Mouse (Mus musculus): ENCODE results near the gene Nsdhl. TPM values are rescaled to one million over a fixed set of nuclear protein-coding genes. Genes with fewer than 3 reads are reported as not detected.

Gene Nsdhl
- polyA plus RNA-seq, 1 experiment from 2014 or later, result 29.0 TPM

DNA sequence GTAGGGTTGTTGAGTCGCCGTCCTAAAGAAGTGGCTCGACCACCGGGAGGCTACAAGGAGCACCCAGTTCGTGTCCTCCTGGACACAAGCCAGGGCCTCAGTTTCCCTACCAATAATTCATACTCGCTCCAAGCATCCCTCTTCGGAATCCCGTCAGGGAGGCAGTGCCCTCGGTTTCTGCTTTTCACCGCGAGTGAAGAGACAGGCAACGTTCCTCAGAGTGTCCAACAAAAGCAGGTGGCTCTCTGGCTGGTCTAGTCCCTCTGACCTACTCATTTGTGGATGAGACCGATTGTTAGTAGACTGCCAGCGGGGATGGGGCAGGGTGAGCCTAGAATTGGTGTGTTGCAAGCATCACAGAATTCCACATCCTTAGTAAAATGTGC, 69.2 kb downstream of the Nsdhl start:
- Histone ChIP-seq H3K4me1 (ENCODE audit: control insufficient read depth, insufficient read depth, low read length) (no peaks in the 10 kb centered on the region), H3K9ac (ENCODE audit: low read length) (peak overlapping the region; percentile 67), H3K27me3 (ENCODE audit: control insufficient read depth, insufficient read depth, low read length) (no peaks in the 10 kb centered on the region), H3K4me2 (ENCODE audit: low read depth, low read length) (peak overlapping the region; percentile 69), H3K9me3 (replicated peaks; ENCODE audit: control insufficient read depth, low read length) (no peaks in the 10 kb centered on the region), H3K4me3 (replicated peaks; ENCODE audit: low read length) (peak overlapping the region; percentile 46), H3K27ac (ENCODE audit: low read length) (no peak overlapping the region), H3K36me3 (ENCODE audit: control insufficient read depth, insufficient read depth, low read length) (no peaks in the 10 kb centered on the region)
- WGBS, result 22% methylated on average over 14 of the region's 14 CpGs
- no peak for ATAC-seq (ENCODE audit: insufficient read depth, low FRiP score)

DNA sequence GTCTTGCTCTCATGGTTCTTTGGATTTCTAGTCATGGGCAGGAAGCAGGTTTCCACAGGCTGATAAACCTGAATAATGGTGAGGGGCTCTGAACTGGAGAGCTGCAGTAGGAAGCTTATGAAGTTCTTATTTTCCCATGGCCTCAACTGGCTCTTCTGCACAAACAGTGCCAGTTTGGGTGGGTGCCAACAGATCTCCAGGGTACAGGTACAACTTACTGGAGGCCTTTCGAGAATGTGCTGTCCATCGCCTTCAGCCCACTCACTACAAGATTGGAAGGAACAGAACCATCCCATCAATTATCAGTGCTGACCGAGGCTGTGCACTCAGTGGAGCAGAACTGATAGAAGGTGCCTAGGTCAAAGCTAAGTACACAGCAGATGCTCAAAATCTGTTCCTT, 70.1 kb downstream of the Nsdhl start:
- no peaks in the 10 kb centered on the region for H3K9me3 ChIP-seq (replicated peaks; ENCODE audit: control insufficient read depth, low read length)
- no peak overlapping the region for H3K4me2 ChIP-seq (ENCODE audit: low read depth, low read length)
- 77% methylated on average over 3 of the region's 3 CpGs for WGBS
- H3K4me1 ChIP-seq (ENCODE audit: control insufficient read depth, insufficient read depth, low read length), result no peaks in the 10 kb centered on the region
- H3K27me3 ChIP-seq (ENCODE audit: control insufficient read depth, insufficient read depth, low read length), result no peaks in the 10 kb centered on the region
- no peak for ATAC-seq (ENCODE audit: insufficient read depth, low FRiP score)
- H3K4me3 ChIP-seq (replicated peaks; ENCODE audit: low read length), result no peak overlapping the region
- H3K36me3 ChIP-seq (ENCODE audit: control insufficient read depth, insufficient read depth, low read length), result no peaks in the 10 kb centered on the region
- no peak overlapping the region for H3K9ac ChIP-seq (ENCODE audit: low read length)
- no peak overlapping the region for H3K27ac ChIP-seq (ENCODE audit: low read length)

DNA sequence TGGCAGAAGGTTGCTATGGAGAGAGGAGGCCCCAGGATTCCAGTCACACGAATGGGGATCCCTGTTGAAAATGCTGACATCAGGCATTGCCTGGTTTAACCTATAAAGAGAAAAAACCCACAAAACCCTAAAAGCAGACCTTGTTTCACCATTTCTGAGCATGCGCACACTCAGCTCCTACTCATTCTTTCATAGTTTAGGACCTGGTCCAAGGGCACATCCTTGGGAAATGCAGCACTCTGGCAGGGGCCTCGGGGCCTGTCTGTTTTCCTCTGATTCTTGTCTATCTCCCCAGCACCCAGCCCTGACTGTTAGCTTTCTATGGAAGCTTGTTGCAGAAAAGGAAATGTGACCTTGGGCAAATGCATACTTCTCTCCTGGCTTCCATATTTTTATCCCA, 72.2 kb downstream of the Nsdhl start:
- Histone ChIP-seq H3K36me3 (ENCODE audit: control insufficient read depth, insufficient read depth, low read length) (no peaks in the 10 kb centered on the region), H3K9me3 (replicated peaks; ENCODE audit: control insufficient read depth, low read length) (no peaks in the 10 kb centered on the region), H3K4me3 (replicated peaks; ENCODE audit: low read length) (no peak overlapping the region), H3K27me3 (ENCODE audit: control insufficient read depth, insufficient read depth, low read length) (no peaks in the 10 kb centered on the region; the same call in 1 of the 2 replicates), H3K4me2 (ENCODE audit: low read depth, low read length) (no peak overlapping the region), H3K27ac (ENCODE audit: low read length) (no peak overlapping the region), H3K4me1 (ENCODE audit: control insufficient read depth, insufficient read depth, low read length) (no peaks in the 10 kb centered on the region), H3K9ac (ENCODE audit: low read length) (no peak overlapping the region)
- no peak for ATAC-seq (ENCODE audit: insufficient read depth, low FRiP score)
- 76% methylated on average over 3 of the region's 3 CpGs for WGBS

DNA sequence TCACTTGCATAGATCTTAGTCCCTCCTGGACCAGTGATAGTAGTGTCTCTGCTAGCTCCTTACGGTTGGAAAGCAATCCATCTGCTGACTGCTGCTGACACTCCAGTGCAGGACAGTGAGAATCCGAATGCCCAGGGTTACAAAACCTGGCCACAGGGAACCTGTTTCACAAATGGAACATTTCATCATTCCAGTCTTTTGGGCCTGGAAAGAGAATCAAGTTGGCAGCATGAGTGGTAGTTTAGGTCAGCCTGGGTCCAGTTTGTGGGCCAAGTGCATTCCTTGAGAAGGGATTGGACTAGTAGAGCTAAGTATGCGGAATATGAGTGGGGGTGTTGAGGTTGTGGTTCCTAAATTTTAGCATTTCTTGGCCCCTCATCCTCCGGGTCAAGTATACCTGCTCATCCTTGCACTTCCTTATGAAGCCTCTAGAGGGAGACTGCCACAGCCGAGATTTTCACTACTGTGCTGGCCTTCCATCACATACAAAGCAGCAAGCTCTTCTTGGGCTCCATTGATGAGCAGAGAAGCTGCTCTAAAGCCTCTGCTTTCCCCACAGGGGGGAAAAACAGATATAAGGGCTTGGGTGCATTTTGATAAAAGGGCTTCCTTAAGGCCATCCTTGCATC, 74.0 kb downstream of the Nsdhl start:
- Histone ChIP-seq H3K36me3 (ENCODE audit: control insufficient read depth, insufficient read depth, low read length) (no peaks in the 10 kb centered on the region), H3K27me3 (ENCODE audit: control insufficient read depth, insufficient read depth, low read length) (no peaks in the 10 kb centered on the region; the same call in 1 of the 2 replicates), H3K27ac (ENCODE audit: low read length) (no peak overlapping the region), H3K9ac (ENCODE audit: low read length) (no peak overlapping the region), H3K4me2 (ENCODE audit: low read depth, low read length) (no peak overlapping the region), H3K4me1 (ENCODE audit: control insufficient read depth, insufficient read depth, low read length) (no peaks in the 10 kb centered on the region), H3K4me3 (replicated peaks; ENCODE audit: low read length) (no peak overlapping the region), H3K9me3 (replicated peaks; ENCODE audit: control insufficient read depth, low read length) (no peaks in the 10 kb centered on the region)
- 50% methylated on average over 5 of the region's 5 CpGs for WGBS
- no peak for ATAC-seq (ENCODE audit: insufficient read depth, low FRiP score)

DNA sequence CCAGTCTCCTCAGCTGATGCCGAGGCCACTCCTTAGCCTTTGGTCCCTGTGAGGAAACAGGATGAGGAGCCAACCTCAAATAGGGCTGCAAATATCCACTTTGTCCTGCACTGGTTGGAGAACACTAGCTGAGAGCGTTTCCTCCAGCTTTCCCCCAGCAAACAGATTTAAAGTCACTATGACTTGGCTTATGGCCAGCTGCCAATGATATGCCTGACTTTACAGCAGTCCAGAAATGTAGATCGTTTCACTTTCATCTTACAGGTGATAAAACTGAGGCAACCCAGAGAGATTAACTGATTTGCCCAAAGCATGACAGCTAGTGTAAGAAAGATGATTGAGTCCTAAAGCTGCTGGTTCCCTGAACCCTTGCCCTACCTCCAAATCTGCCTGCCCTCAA, 77.2 kb downstream of the Nsdhl start:
- H3K36me3 ChIP-seq (ENCODE audit: control insufficient read depth, insufficient read depth, low read length), result no peaks in the 10 kb centered on the region
- H3K9ac ChIP-seq (ENCODE audit: low read length), result no peak overlapping the region
- H3K27ac ChIP-seq (ENCODE audit: low read length), result no peak overlapping the region
- WGBS, result 60% methylated on average over 3 of the region's 3 CpGs
- no peaks in the 10 kb centered on the region; the same call in 1 of the 2 replicates for H3K27me3 ChIP-seq (ENCODE audit: control insufficient read depth, insufficient read depth, low read length)
- no peak overlapping the region for H3K4me3 ChIP-seq (replicated peaks; ENCODE audit: low read length)
- ATAC-seq (ENCODE audit: insufficient read depth, low FRiP score), result no peak
- no peaks in the 10 kb centered on the region for H3K9me3 ChIP-seq (replicated peaks; ENCODE audit: control insufficient read depth, low read length)
- no peak overlapping the region for H3K4me2 ChIP-seq (ENCODE audit: low read depth, low read length)
- H3K4me1 ChIP-seq (ENCODE audit: control insufficient read depth, insufficient read depth, low read length), result no peaks in the 10 kb centered on the region

DNA sequence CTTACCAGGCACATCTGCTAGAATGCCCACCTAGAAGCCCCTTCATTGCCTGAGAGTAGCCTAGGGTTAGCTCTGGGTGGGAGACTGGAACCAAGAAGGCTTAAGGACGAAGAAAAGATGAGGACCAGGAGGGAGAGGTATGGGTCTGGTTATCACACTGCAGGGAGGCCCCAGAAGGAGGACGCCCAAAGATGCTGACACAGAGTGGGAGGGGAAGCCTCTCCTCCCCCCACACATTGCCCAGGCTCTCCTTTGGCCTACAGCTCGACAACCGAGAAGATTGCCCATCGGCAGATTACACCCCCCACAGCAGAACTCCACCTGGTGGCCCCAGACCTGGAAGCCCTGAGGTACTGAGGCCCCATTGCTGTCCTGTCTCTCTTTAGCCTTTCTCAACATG, 84.8 kb downstream of the Nsdhl start:
- H3K27me3 ChIP-seq (ENCODE audit: control insufficient read depth, insufficient read depth, low read length), result no peaks in the 10 kb centered on the region; the same call in 1 of the 2 replicates
- no peak for ATAC-seq (ENCODE audit: insufficient read depth, low FRiP score)
- 75% methylated on average over 5 of the region's 5 CpGs for WGBS

DNA sequence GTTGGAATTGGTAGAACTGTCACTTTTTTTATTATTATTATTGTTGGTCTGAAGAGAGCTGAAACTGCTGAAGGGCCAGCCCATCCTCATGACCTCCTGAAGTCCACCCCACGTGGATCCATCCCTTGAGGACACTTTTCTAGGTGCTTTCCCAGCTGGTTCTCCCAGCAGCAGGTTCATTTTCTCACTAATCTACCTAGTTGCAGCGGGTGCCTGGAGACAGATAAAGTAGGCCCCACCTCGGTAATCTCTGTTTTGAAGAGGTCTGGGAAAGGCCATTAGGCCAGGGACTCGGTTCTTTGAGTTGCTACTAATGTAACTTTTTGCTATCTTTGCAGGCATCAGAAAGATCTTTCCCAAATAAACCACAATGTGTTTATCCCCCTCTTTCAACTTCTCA, 87.3 kb downstream of the Nsdhl start:
- Histone ChIP-seq H3K27me3 (ENCODE audit: control insufficient read depth, insufficient read depth, low read length) (no peaks in the 10 kb centered on the region; the same call in 1 of the 2 replicates), H3K4me1 (ENCODE audit: control insufficient read depth, insufficient read depth, low read length) (no peaks in the 10 kb centered on the region), H3K36me3 (ENCODE audit: control insufficient read depth, insufficient read depth, low read length) (no peaks in the 10 kb centered on the region), H3K9ac (ENCODE audit: low read length) (no peak overlapping the region), H3K9me3 (replicated peaks; ENCODE audit: control insufficient read depth, low read length) (no peaks in the 10 kb centered on the region), H3K4me3 (replicated peaks; ENCODE audit: low read length) (no peak overlapping the region), H3K27ac (ENCODE audit: low read length) (no peak overlapping the region), H3K4me2 (ENCODE audit: low read depth, low read length) (no peak overlapping the region)
- 62% methylated on average over 4 of the region's 4 CpGs for WGBS
- no peak for ATAC-seq (ENCODE audit: insufficient read depth, low FRiP score)

More for the DNA sequence above, 84.8 kb downstream of the Nsdhl start:
- Histone ChIP-seq H3K9me3 (replicated peaks; ENCODE audit: control insufficient read depth, low read length) (no peaks in the 10 kb centered on the region), H3K36me3 (ENCODE audit: control insufficient read depth, insufficient read depth, low read length) (no peaks in the 10 kb centered on the region), H3K4me2 (ENCODE audit: low read depth, low read length) (no peak overlapping the region), H3K4me1 (ENCODE audit: control insufficient read depth, insufficient read depth, low read length) (no peaks in the 10 kb centered on the region), H3K27ac (ENCODE audit: low read length) (no peak overlapping the region), H3K9ac (ENCODE audit: low read length) (no peak overlapping the region), H3K4me3 (replicated peaks; ENCODE audit: low read length) (no peak overlapping the region)

DNA sequence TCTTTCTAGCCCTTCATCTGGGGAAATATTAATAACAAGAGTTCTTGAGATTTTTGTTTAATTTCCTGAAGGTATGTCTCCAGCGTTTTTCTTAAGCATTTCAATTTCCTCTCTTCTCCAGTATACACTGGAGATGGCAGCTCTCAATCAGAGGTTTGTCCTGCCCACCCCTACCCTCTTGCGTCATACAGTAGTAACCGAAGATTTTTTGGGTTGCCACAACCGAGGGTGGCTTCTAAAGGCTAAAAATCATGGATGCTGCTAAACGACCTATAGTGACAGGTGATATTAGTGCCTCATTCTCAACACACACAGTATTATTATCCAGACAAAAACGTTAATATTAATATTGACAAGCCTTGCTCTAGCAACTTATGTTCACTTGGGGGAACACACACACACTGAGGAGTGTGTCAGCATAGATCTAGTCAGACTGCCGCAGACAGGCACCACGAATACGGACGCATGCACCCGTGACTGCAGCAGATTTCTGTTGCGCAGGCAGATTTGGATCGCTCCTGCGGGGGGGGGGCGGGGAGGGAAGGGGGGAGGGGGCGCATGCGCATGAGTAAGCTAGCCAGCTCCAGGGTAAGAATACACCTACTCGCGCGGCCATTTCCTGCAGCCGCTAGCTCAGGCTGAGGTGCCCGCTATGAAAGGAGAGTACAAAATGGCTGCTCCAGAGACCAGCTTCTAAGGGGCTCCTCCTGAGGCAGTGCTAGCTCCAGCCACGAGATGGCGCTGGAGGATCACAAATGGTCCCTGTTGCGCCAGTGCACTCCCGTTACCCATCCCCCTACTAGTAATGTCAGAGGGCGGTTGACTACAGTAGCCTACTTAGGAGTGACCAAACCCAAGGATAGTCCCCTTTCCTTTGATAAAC, 89.5 kb downstream of the Nsdhl start:
- WGBS, result 14% methylated on average over 24 of the region's 27 CpGs
- Histone ChIP-seq H3K4me3 (replicated peaks; ENCODE audit: low read length) (peak overlapping the region; percentile 44), H3K27me3 (ENCODE audit: control insufficient read depth, insufficient read depth, low read length) (no peaks in the 10 kb centered on the region; the same call in 1 of the 2 replicates), H3K9me3 (replicated peaks; ENCODE audit: control insufficient read depth, low read length) (no peaks in the 10 kb centered on the region), H3K36me3 (ENCODE audit: control insufficient read depth, insufficient read depth, low read length) (no peaks in the 10 kb centered on the region), H3K4me1 (ENCODE audit: control insufficient read depth, insufficient read depth, low read length) (no peaks in the 10 kb centered on the region), H3K4me2 (ENCODE audit: low read depth, low read length) (peak overlapping the region; percentile 51), H3K27ac (ENCODE audit: low read length) (no peak overlapping the region; the same call in 1 of the 2 replicates), H3K9ac (ENCODE audit: low read length) (peak overlapping the region; percentile 56)
- peak; percentile 99 for ATAC-seq (ENCODE audit: insufficient read depth, low FRiP score)

Data from stomach, embryonic 16.5 days (tissue).